Mouse (Mus musculus): ENCODE measurements around the gene Ptpdc1.

GRCm38 (mm10) chr13:48564881-48565600, 60.4 kb downstream of the Ptpdc1 start:
- TF ChIP-seq CTCF (IDR thresholded peaks at IDR 0.05; ENCODE audit: low read depth, low read length) = no peak
- TF ChIP-seq POLR2A (IDR thresholded peaks at IDR 0.05; ENCODE audit: borderline replicate concordance, low read depth, low read length) = no peak

Data from bone marrow macrophage, adult 2 months (primary cell).